Comparison of ENCODE assay signal across 14 mouse cellular contexts in the genomic region with DNA sequence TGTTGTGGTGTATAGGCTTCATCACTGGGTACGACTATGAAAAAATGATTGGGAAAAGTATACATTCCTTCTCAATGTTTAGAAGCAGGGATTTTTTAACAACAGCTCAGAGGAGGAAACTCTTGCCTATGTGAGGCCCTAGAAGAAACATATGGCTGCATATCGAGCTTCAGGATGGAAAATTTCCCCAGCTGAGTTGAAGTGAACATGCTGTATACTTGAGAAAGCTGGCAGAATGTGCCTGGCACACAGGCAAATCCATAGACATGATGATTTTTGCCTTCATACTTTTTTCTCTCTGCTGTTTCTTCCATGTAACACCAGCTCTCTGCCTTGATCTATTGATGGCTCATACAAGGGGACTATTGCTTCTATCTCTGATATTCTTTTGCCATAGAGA.
"Had no signal": no experiment of that assay in that cellular context is flagged by ENCODE, and none has a peak within 500 bp of the region (broad histone marks: within the 10 kb centered on the region; RNA-seq: fewer than 3 reads in every experiment).

No protein-coding gene starts in this region.

- H3K4me1 ChIP-seq: kidney, embryonic 15.5 days; liver, embryonic 13.5 days had no signal

- H3K9me3 ChIP-seq: kidney, embryonic 15.5 days; liver, embryonic 13.5 days had no signal

- H3K9ac ChIP-seq: kidney, embryonic 15.5 days; liver, embryonic 13.5 days had no signal

- H3K4me3 ChIP-seq: kidney, embryonic 15.5 days; liver, embryonic 13.5 days had no signal

- H3K4me2 ChIP-seq: kidney, embryonic 15.5 days; liver, embryonic 13.5 days; midbrain, embryonic 11.5 days had no signal

- H3K27ac ChIP-seq: kidney, embryonic 15.5 days; liver, embryonic 13.5 days; stomach, postnatal 0 days had no signal

- DNase-seq: kidney, adult 8-10 months; kidney, postnatal 10 days; kidney, postnatal 36 days; liver, embryonic 13.5 days; lung, adult 2 months; lung, postnatal 14 days; lung, postnatal 4 days; midbrain, embryonic 14.5 days; thymus, adult 2 months; thymus, postnatal 14 days; thymus, postnatal 4 days had no signal

- H3K27me3 ChIP-seq: kidney, embryonic 15.5 days; liver, embryonic 13.5 days had no signal

- H3K36me3 ChIP-seq: kidney, embryonic 15.5 days; liver, embryonic 13.5 days had no signal
